Mouse (Mus musculus) midbrain, embryonic 10.5 days (tissue): ENCODE measurements around the gene Krtap9-1. TPM values are rescaled to one million over a fixed set of nuclear protein-coding genes. Genes with fewer than 3 reads are reported as not detected.
"Not testable (repeated sequence)": the region's sequence is repeated elsewhere in the genome, so short reads cannot be mapped to it uniquely, and the experiment has no call there.

ENCODE experiments used
- DNase-seq: peaks from one replicate; pipeline ENCODE4 v3.0.0-alpha.2; 2017; ENCODE audit warnings: low spot score
- H3K27ac ChIP-seq: fragments of 300-500 bp; sonication (generic); replicated peaks from 2 replicates; pipeline ENCODE4 v1.5.1; 2016; ENCODE audit warnings: mild to moderate bottlenecking
- H3K27me3 ChIP-seq: fragments of 300-500 bp; sonication (generic); 2 replicates; pipeline ENCODE4 v1.6.1; 2016; ENCODE audit warnings: low read depth, mild to moderate bottlenecking; ENCODE audit not compliant: poor library complexity, severe bottlenecking
- H3K36me3 ChIP-seq: fragments of 300-500 bp; sonication (generic); 2 replicates; pipeline ENCODE4 v1.6.1; 2016; ENCODE audit warnings: mild to moderate bottlenecking, moderate library complexity
- H3K4me1 ChIP-seq: fragments of 300-500 bp; sonication (generic); 2 replicates; pipeline ENCODE4 v1.6.1; 2016
- H3K4me3 ChIP-seq: fragments of 300-500 bp; sonication (generic); 2 replicates; pipeline ENCODE4 v1.5.1; 2016; ENCODE audit warnings: mild to moderate bottlenecking, moderate library complexity
- H3K9me3 ChIP-seq: fragments of 300-500 bp; sonication (generic); replicated peaks from 2 replicates; pipeline ENCODE4 v1.6.1; 2016; ENCODE audit warnings: mild to moderate bottlenecking
- WGBS: fragments of 180-500 bp; shearing (Covaris S2); methylation state at CpG from one replicate; pipeline ENCODE4 v1.1.7; 2016; 5-methylcytosine and 5-hydroxymethylcytosine counted together
- polyA plus RNA-seq: library from polyadenylated mRNA; unstranded; fragments of >200 nt; fragmentation: Nextera tagmentation; extraction: Ambion mirVana; gene quantifications from 2 replicates; pipeline ENCODE4 v1.2.1, GENCODE M21; 2016

Gene Krtap9-1
- not detected in 2 replicates for polyA plus RNA-seq

- not testable (repeated sequence) for H3K9me3 ChIP-seq, H3K27me3 ChIP-seq, H3K4me1 ChIP-seq, DNase-seq, H3K4me3 ChIP-seq, H3K36me3 ChIP-seq
- peak within 1 kb of the TSS; percentile 49; the same call in 1 of the 2 replicates for H3K27ac ChIP-seq
- 76% methylated on average over 1 of the region's 1 CpGs for WGBS
These were observed at the start of gene Krtap9-1 for GRCm38 (mm10) chr11:99873089-99873488. TSS of gene Krtap9-1 (plus strand) at chr11:99873389.

- H3K27ac ChIP-seq, result no peak within 1 kb of the TSS
- H3K36me3 ChIP-seq, result no peaks in the 10 kb centered on the region
- 94% methylated on average over 1 of the region's 1 CpGs for WGBS
- no peak within 1 kb of the TSS for H3K4me3 ChIP-seq
- no peaks in the 10 kb centered on the region for H3K27me3 ChIP-seq
- no peak for DNase-seq
- H3K9me3 ChIP-seq, result no peaks in the 10 kb centered on the region
- peaks cover 4% of the 10 kb centered on the region; the same call in 1 of the 2 replicates for H3K4me1 ChIP-seq
These were observed 35.2 kb upstream of the Krtap9-1 start, which contains the start of gene 2300003K06Rik for GRCm38 (mm10) chr11:99837966-99838365. TSS of gene 2300003K06Rik (minus strand) at chr11:99838066.

- Histone ChIP-seq H3K27ac (no peak overlapping the region), H3K36me3 (no peaks in the 10 kb centered on the region), H3K4me3 (no peak overlapping the region), H3K9me3 (no peaks in the 10 kb centered on the region), H3K27me3 (no peaks in the 10 kb centered on the region), H3K4me1 (peaks cover 4% of the 10 kb centered on the region; the same call in 1 of the 2 replicates)
- no peak for DNase-seq
- WGBS, result 79% methylated on average over 1 of the region's 1 CpGs
These were observed 31.0 kb upstream of the Krtap9-1 start for GRCm38 (mm10) chr11:99842185-99842584.

- DNase-seq, result no peak
- no peak overlapping the region for H3K27ac ChIP-seq
- 0 out of 2 replicates have a peak, but pooled peaks cover 3% of the 10 kb centered on the region for H3K9me3 ChIP-seq
- H3K27me3 ChIP-seq, result no peaks in the 10 kb centered on the region
- 86% methylated on average over 2 of the region's 2 CpGs for WGBS
- no peak overlapping the region for H3K4me3 ChIP-seq
- no peaks in the 10 kb centered on the region for H3K36me3 ChIP-seq
- H3K4me1 ChIP-seq, result peaks cover 4% of the 10 kb centered on the region; the same call in 1 of the 2 replicates
These were observed 26.4 kb upstream of the Krtap9-1 start for GRCm38 (mm10) chr11:99846746-99847145.

GRCm38 (mm10) chr11:99851508-99851907, 21.7 kb upstream of the Krtap9-1 start, which contains the start of gene Krtap4-16:
TSS of gene Krtap4-16 (minus strand) at chr11:99851608.
- H3K27ac ChIP-seq, result peak within 1 kb of the TSS; percentile 65
- no peak for DNase-seq
- no peaks in the 10 kb centered on the region for H3K27me3 ChIP-seq

GRCm38 (mm10) chr11:99854121-99854520, 19.1 kb upstream of the Krtap9-1 start:
- WGBS, result 68% methylated on average over 3 of the region's 3 CpGs
- H3K9me3 ChIP-seq, result 0 out of 2 replicates have a peak, but pooled peaks cover 3% of the 10 kb centered on the region
- no peaks in the 10 kb centered on the region for H3K27me3 ChIP-seq
- DNase-seq, result no peak
- H3K4me3 ChIP-seq, result no peak overlapping the region
- no peaks in the 10 kb centered on the region for H3K4me1 ChIP-seq
- H3K36me3 ChIP-seq, result no peaks in the 10 kb centered on the region
- H3K27ac ChIP-seq, result no peak overlapping the region

More at GRCm38 (mm10) chr11:99851508-99851907, 21.7 kb upstream of the Krtap9-1 start, which contains the start of gene Krtap4-16:
- H3K4me3 ChIP-seq, result no peak within 1 kb of the TSS
- H3K4me1 ChIP-seq, result no peaks in the 10 kb centered on the region
- H3K9me3 ChIP-seq, result 0 out of 2 replicates have a peak, but pooled peaks cover 3% of the 10 kb centered on the region
- H3K36me3 ChIP-seq, result no peaks in the 10 kb centered on the region

GRCm38 (mm10) chr11:99857617-99858016, 15.6 kb upstream of the Krtap9-1 start, which contains the start of gene Gm11568:
TSS of gene Gm11568 (plus strand) at chr11:99857917.
- no peaks in the 10 kb centered on the region for H3K4me1 ChIP-seq
- no peak within 1 kb of the TSS; the same call in 1 of the 2 replicates for H3K27ac ChIP-seq
- no peak for DNase-seq
- no peak within 1 kb of the TSS for H3K4me3 ChIP-seq
- 96% methylated on average over 2 of the region's 2 CpGs for WGBS
- no peaks in the 10 kb centered on the region for H3K27me3 ChIP-seq
- no peaks in the 10 kb centered on the region for H3K36me3 ChIP-seq
- no peaks in the 10 kb centered on the region for H3K9me3 ChIP-seq

GRCm38 (mm10) chr11:99858761-99859160, 14.4 kb upstream of the Krtap9-1 start:
- H3K27ac ChIP-seq, result no peak overlapping the region
- H3K4me3 ChIP-seq, result no peak overlapping the region
- H3K9me3 ChIP-seq, result no peaks in the 10 kb centered on the region
- H3K4me1 ChIP-seq, result no peaks in the 10 kb centered on the region
- no peak for DNase-seq
- WGBS, result 85% methylated on average over 2 of the region's 2 CpGs
- no peaks in the 10 kb centered on the region for H3K36me3 ChIP-seq
- H3K27me3 ChIP-seq, result no peaks in the 10 kb centered on the region

- WGBS, result 62% methylated on average over 1 of the region's 1 CpGs
- H3K36me3 ChIP-seq, H3K4me3 ChIP-seq, H3K9me3 ChIP-seq, DNase-seq, H3K4me1 ChIP-seq, H3K27ac ChIP-seq, H3K27me3 ChIP-seq: not testable (repeated sequence)
These were observed 9.0 kb upstream of the Krtap9-1 start, which contains the start of gene Gm11559 for GRCm38 (mm10) chr11:99864176-99864575. TSS of gene Gm11559 (plus strand) at chr11:99864476.

- WGBS, result 77% methylated on average over 1 of the region's 1 CpGs
- not testable (repeated sequence) for DNase-seq
These were observed 5.7 kb downstream of the Krtap9-1 start, which contains the start of gene Gm11567 for GRCm38 (mm10) chr11:99878887-99879286. TSS of gene Gm11567 (plus strand) at chr11:99879187.

GRCm38 (mm10) chr11:99907620-99908019, 34.4 kb downstream of the Krtap9-1 start, which contains the start of gene Krtap31-1:
TSS of gene Krtap31-1 (plus strand) at chr11:99907920.
- Histone ChIP-seq H3K27ac (no peak within 1 kb of the TSS), H3K27me3 (no peaks in the 10 kb centered on the region), H3K4me1 (no peaks in the 10 kb centered on the region), H3K9me3 (no peaks in the 10 kb centered on the region), H3K36me3 (no peaks in the 10 kb centered on the region), H3K4me3 (no peak within 1 kb of the TSS)
- DNase-seq, result no peak
- WGBS, result 81% methylated on average over 2 of the region's 2 CpGs

More at GRCm38 (mm10) chr11:99878887-99879286, 5.7 kb downstream of the Krtap9-1 start, which contains the start of gene Gm11567:
- not testable (repeated sequence) for H3K4me3 ChIP-seq, H3K27ac ChIP-seq, H3K4me1 ChIP-seq, H3K9me3 ChIP-seq, H3K27me3 ChIP-seq, H3K36me3 ChIP-seq

- Histone ChIP-seq H3K4me1 (peaks cover 5% of the 10 kb centered on the region; the same call in 1 of the 2 replicates), H3K27me3 (no peaks in the 10 kb centered on the region), H3K4me3 (no peak within 1 kb of the TSS), H3K36me3 (no peaks in the 10 kb centered on the region), H3K27ac (no peak within 1 kb of the TSS), H3K9me3 (no peaks in the 10 kb centered on the region)
- DNase-seq, result no peak
- WGBS, result 91% methylated on average over 3 of the region's 3 CpGs
These were observed 41.3 kb downstream of the Krtap9-1 start, which contains the start of gene Gm11565 for GRCm38 (mm10) chr11:99914451-99914850. TSS of gene Gm11565 (plus strand) at chr11:99914751.
